Mouse (Mus musculus) hindbrain, embryonic 14.5 days (tissue): Measurements from ENCODE around the gene Gpr137. TPM values are rescaled to one million over a fixed set of nuclear protein-coding genes. Genes with fewer than 3 reads are reported as not detected.

ENCODE experiments used
- ATAC-seq: fragments of 200-750 bp; cut with Nextera tagmentation; 2 replicates; pipeline ENCODE4 v1.8.0; 2017; ENCODE audit warnings: moderate number of reproducible peaks, mild to moderate bottlenecking, moderate TSS enrichment, moderate library complexity; ENCODE audit not compliant: low FRiP score
- DNase-seq: peaks from one replicate; pipeline ENCODE4 v3.0.0-alpha.2; 2015; ENCODE audit warnings: low spot score
- H3K27ac ChIP-seq: fragments of 300-500 bp; sonication (generic); 2 replicates; pipeline ENCODE4 v1.5.1; 2014; ENCODE audit warnings: mild to moderate bottlenecking, moderate library complexity
- H3K27me3 ChIP-seq: fragments of 300-500 bp; sonication (generic); 2 replicates; pipeline ENCODE4 v1.6.1; 2014; ENCODE audit warnings: mild to moderate bottlenecking, low read length, mixed read lengths; ENCODE audit not compliant: control insufficient read depth, insufficient read depth
- H3K36me3 ChIP-seq: fragments of 300-500 bp; sonication (generic); replicated peaks from 2 replicates; pipeline ENCODE4 v1.6.1; 2014; ENCODE audit not compliant: control insufficient read depth, insufficient read depth
- H3K4me1 ChIP-seq: fragments of 300-500 bp; sonication (generic); replicated peaks from 2 replicates; pipeline ENCODE4 v1.6.1; 2014; ENCODE audit warnings: antibody characterized with exemption, low read length, mixed read lengths; ENCODE audit not compliant: control insufficient read depth, insufficient read depth
- H3K4me2 ChIP-seq: fragments of 300-500 bp; sonication (generic); replicated peaks from 2 replicates; pipeline ENCODE4 v1.6.1; 2014; ENCODE audit warnings: mild to moderate bottlenecking, moderate library complexity
- H3K4me3 ChIP-seq: fragments of 300-500 bp; sonication (generic); replicated peaks from 2 replicates; pipeline ENCODE4 v1.5.1; 2014; ENCODE audit warnings: mild to moderate bottlenecking, low read length
- H3K9ac ChIP-seq: fragments of 300-500 bp; sonication (generic); 2 replicates; pipeline ENCODE4 v1.6.1; 2014
- H3K9me3 ChIP-seq: fragments of 300-500 bp; sonication (generic); 2 replicates; pipeline ENCODE4 v1.6.1; 2016; ENCODE audit warnings: low read length; ENCODE audit not compliant: control insufficient read depth
- WGBS: fragments of 180-500 bp; shearing (Covaris S2); extraction: QIAGEN DNeasy Blood & Tissue Kit; methylation state at CpG from one replicate; pipeline ENCODE4 v1.1.7; 2014; 5-methylcytosine and 5-hydroxymethylcytosine counted together
- polyA plus RNA-seq: library from polyadenylated mRNA; unstranded; fragments of >200 nt; fragmentation: Nextera tagmentation; extraction: Ambion mirVana; gene quantifications from 2 replicates; pipeline ENCODE4 v1.2.1, GENCODE M21; 2014

The Gpr137 gene
- polyA plus RNA-seq, 1 experiment from 2014 or later: 60.2 TPM

GRCm38 (mm10) chr19:6981465-6981864 lies 39.2 kb upstream of the Gpr137 start:
- Histone ChIP-seq H3K4me1 (peaks cover 25% of the 10 kb centered on the region), H3K9me3 (no peaks in the 10 kb centered on the region), H3K9ac (no peak overlapping the region), H3K27ac (no peak overlapping the region), H3K27me3 (no peaks in the 10 kb centered on the region), H3K4me3 (no peak overlapping the region), H3K36me3 (peaks cover 53% of the 10 kb centered on the region), H3K4me2 (no peak overlapping the region)
- DNase-seq (no peak), ATAC-seq (no peak)
- 92% methylated on average over 4 of the region's 4 CpGs for WGBS

- peak within 1 kb of the TSS; percentile 93 for H3K27ac ChIP-seq
- WGBS: 2% methylated on average over 37 of the region's 38 CpGs
- ATAC-seq: peak; percentile 84
Observed at GRCm38 (mm10) chr19:6980381-6981093, 38.3 kb upstream of the Gpr137 start, which contains the start of gene Fkbp2. Fkbp2 (minus strand) TSS chr19:6980501.

GRCm38 (mm10) chr19:6979486-6980380 lies 37.5 kb upstream of the Gpr137 start:
- DNase-seq (peak; percentile 94), ATAC-seq (peak; percentile 90)
- under 1% methylated on average over 59 of the region's 59 CpGs for WGBS
- H3K36me3 ChIP-seq: peaks cover 43% of the 10 kb centered on the region
- H3K9ac ChIP-seq: peak overlapping the region; percentile 65
- peaks cover 26% of the 10 kb centered on the region for H3K4me1 ChIP-seq
- peak overlapping the region; percentile 63 for H3K4me2 ChIP-seq
- peak overlapping the region; percentile 51 for H3K4me3 ChIP-seq
- no peaks in the 10 kb centered on the region for H3K9me3 ChIP-seq
- H3K27ac ChIP-seq: peak overlapping the region; percentile 93
- H3K27me3 ChIP-seq: no peaks in the 10 kb centered on the region

More at GRCm38 (mm10) chr19:6980381-6981093, 38.3 kb upstream of the Gpr137 start, which contains the start of gene Fkbp2:
- Histone ChIP-seq H3K4me1 (peaks cover 26% of the 10 kb centered on the region), H3K4me3 (peak within 1 kb of the TSS; percentile 51), H3K36me3 (peaks cover 51% of the 10 kb centered on the region), H3K9ac (peak within 1 kb of the TSS; percentile 65), H3K9me3 (no peaks in the 10 kb centered on the region), H3K4me2 (peak within 1 kb of the TSS; percentile 63), H3K27me3 (no peaks in the 10 kb centered on the region)
- DNase-seq: peak; percentile 98

- no peaks in the 10 kb centered on the region for H3K27me3 ChIP-seq
- H3K4me1 ChIP-seq: peaks cover 26% of the 10 kb centered on the region
- DNase-seq (no peak), ATAC-seq (no peak)
- H3K9ac ChIP-seq: peak overlapping the region; percentile 62
- 8% methylated on average over 11 of the region's 11 CpGs for WGBS
- peaks cover 39% of the 10 kb centered on the region for H3K36me3 ChIP-seq
- no peaks in the 10 kb centered on the region for H3K9me3 ChIP-seq
- peak overlapping the region; percentile 51 for H3K4me3 ChIP-seq
- peak overlapping the region; percentile 63 for H3K4me2 ChIP-seq
- H3K27ac ChIP-seq: peak overlapping the region; percentile 93
Observed at GRCm38 (mm10) chr19:6979001-6979479, 36.8 kb upstream of the Gpr137 start.

GRCm38 (mm10) chr19:6978639-6978974 lies 36.3 kb upstream of the Gpr137 start:
- Histone ChIP-seq H3K9me3 (no peaks in the 10 kb centered on the region), H3K9ac (peak overlapping the region; percentile 62), H3K27me3 (no peaks in the 10 kb centered on the region), H3K4me1 (peaks cover 26% of the 10 kb centered on the region), H3K27ac (no peak overlapping the region), H3K4me3 (peak overlapping the region; percentile 51), H3K4me2 (peak overlapping the region; percentile 63), H3K36me3 (peaks cover 34% of the 10 kb centered on the region)
- WGBS: 48% methylated on average over 3 of the region's 3 CpGs
- ATAC-seq: no peak
- no peak for DNase-seq

DNA sequence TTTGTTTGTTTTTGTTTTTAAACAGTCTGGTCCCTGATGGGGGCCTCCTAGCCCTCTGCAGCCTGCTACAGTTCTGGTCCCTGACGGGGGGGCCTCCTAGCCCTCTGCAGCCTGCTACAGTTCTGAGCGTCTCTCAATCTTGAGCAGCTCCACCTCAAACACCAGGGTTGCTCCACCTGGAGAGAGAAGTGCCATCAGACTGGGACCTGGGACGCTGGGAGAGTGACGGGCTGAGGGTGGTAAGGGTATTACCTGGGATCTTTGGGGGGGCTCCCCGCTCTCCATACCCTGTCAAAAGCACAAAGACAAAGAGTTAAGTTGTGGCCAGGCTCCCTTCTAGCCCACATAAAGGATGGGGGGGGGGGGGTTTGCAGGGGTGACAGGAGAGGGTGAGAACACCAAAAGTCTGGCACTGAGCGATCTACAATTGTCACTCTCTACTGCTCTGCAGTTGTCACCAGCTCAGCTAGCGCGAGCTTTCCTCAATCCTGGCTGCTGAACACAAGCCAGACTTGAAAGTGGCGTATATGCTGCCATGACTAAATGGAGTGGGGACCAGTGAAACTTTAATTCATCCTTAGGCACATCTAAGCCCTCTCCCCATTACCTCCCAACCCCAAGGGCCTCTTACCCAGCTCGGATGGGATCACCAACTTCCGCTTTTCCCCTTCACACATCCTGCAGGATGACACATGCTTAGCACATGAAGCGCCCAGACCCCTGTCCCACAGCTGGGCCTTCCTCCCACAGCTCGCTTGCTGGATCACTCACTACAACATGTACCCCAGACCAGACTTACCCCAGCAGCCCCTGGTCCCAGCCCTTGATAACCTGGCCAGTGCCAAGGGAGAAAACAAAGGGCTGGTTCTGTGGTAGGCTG lies 35.7 kb upstream of the Gpr137 start:
- WGBS: 84% methylated on average over 13 of the region's 13 CpGs
- H3K4me1 ChIP-seq: peaks cover 26% of the 10 kb centered on the region
- no peak for DNase-seq

DNA sequence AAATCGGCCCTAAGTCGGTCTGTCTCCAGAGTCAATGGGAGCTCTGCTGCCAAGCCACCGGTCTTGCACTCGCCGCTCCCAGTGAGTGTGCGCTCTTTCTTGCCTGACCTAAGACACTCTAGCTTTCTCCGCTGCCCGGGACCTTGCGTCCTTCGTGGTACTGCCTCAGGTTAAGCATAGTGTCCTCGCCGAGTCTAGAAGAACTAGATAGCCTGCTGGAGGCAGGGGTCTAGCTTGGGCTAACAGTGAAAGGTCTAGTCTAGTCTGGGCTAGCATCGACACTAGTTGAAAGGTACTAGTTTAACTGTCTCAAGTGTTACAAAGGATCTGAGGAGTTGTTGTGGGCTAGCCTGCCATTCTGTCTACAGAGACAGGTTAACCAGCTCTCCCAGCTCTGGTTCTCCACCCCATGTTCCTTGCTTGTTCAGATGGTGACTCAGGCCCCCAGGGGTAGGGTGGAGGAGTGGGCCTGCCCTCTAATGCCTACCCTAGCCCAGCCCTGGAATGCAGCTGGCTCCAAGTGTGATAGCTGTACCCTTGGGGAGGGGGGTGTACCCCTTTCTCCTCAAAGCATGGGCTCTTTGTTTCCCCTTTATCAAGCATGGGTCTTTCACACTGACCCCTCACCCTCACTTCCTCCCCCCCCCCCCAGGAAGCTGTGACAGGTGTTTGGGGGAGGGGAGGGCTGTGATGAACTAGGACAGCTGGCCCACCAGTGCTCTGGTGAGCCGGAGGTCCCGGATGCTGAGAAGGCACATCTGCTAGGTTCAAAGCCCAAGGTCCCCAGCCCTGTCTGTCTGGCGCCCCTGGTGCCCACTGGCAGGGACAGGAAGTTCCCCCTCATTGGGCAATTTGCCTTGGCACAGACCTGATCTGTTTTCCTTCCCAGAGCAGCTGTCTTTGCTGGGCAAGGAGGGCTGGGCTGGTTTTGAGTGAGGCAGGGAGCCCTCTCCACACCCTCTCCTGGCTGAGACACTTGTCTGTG lies 33.5 kb upstream of the Gpr137 start, which contains the start of gene Plcb3:
Plcb3 (minus strand) TSS at position 934 of the 985 bp plus-strand sequence.
- peaks cover 22% of the 10 kb centered on the region for H3K36me3 ChIP-seq
- DNase-seq (peak; percentile 77), ATAC-seq (no peak)
- H3K4me3 ChIP-seq: peak within 1 kb of the TSS; percentile 66
- H3K4me2 ChIP-seq: peak within 1 kb of the TSS; percentile 81
- peak within 1 kb of the TSS; percentile 95 for H3K27ac ChIP-seq
- H3K9me3 ChIP-seq: no peaks in the 10 kb centered on the region
- 0% methylated on average over 16 of the region's 16 CpGs for WGBS
- peaks cover 23% of the 10 kb centered on the region for H3K4me1 ChIP-seq
- H3K9ac ChIP-seq: peak within 1 kb of the TSS; percentile 80
- H3K27me3 ChIP-seq: no peaks in the 10 kb centered on the region

More for the DNA sequence above, 35.7 kb upstream of the Gpr137 start:
- H3K27ac ChIP-seq: no peak overlapping the region
- H3K4me2 ChIP-seq: peak overlapping the region; percentile 63
- peak overlapping the region; percentile 62 for H3K9ac ChIP-seq
- peak overlapping the region; percentile 51 for H3K4me3 ChIP-seq
- H3K9me3 ChIP-seq: no peaks in the 10 kb centered on the region
- H3K27me3 ChIP-seq: no peaks in the 10 kb centered on the region
- ATAC-seq: no peak
- peaks cover 31% of the 10 kb centered on the region for H3K36me3 ChIP-seq
